Mouse (Mus musculus): ENCODE measurements around the gene Grm4.

DNA sequence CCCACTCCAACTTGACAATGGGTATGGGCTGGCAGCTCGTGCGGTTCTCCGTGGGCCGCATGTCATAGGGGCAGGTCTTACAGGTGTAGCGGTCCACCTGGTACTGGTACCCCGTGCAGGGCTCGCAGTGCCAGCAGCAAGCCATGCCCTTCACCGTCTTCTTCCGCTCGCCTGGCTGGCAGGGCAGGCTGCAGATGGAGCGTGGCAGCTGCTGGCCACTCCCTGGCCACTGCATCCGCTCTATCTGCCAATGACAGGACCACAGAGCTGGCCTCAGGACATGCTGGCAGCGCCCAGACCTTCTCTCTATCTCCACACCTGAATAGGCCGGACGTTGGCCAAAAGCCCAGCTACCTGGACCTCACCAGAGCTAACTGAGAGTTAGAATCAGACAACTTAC lies 86.0 kb downstream of the Grm4 start:
- TF ChIP-seq CTCF (IDR thresholded peaks at IDR 0.05 in 2 of 3, conservative IDR thresholded peaks at IDR 0.05 in 1 of 3; ENCODE audit: control insufficient read depth in 1 of 3, insufficient read depth in 1 of 3, low read depth in 2 of 3, low read length in 3 of 3, poor library complexity in 1 of 3, severe bottlenecking in 1 of 3), result no peak
- no peak for TF ChIP-seq MAX (IDR thresholded peaks at IDR 0.05; ENCODE audit: low read length)
- no peak for TF ChIP-seq EP300 (IDR thresholded peaks at IDR 0.05; ENCODE audit: low read depth in 1 of 2, low read length in 2 of 2)
- TF ChIP-seq CHD1 (IDR thresholded peaks at IDR 0.05; ENCODE audit: low read depth, low read length), result no peak
- no peak for TF ChIP-seq MYC (IDR thresholded peaks at IDR 0.05; ENCODE audit: low read depth, low read length)
- no peak for TF ChIP-seq POLR2A (IDR thresholded peaks at IDR 0.05; ENCODE audit: control insufficient read depth in 1 of 2, insufficient read depth in 1 of 2, low read depth in 1 of 2, low read length in 2 of 2, poor library complexity in 1 of 2)
- TF ChIP-seq GATA1 (IDR thresholded peaks at IDR 0.05; ENCODE audit: low read depth, low read length), result no peak
- TF ChIP-seq MAZ (IDR thresholded peaks at IDR 0.05; ENCODE audit: low read depth, low read length), result no peak
- no peak for TF ChIP-seq MAFK (IDR thresholded peaks at IDR 0.05; ENCODE audit: borderline replicate concordance, low read depth, low read length)
- no peak for TF ChIP-seq NELFE (IDR thresholded peaks at IDR 0.05; ENCODE audit: low read depth, low read length)
